Mouse (Mus musculus) thymus, adult 2 months (tissue): Measurements from ENCODE around the gene Uba7. TPM values are rescaled to one million over a fixed set of nuclear protein-coding genes. Genes with fewer than 3 reads are reported as not detected.
A peak's percentile ranks its signal among the peaks of the same experiment; 100 is the strongest.

Experiments used
- DNase-seq: peaks from one replicate; pipeline ENCODE4 v3.0.0; 2021
- H3K27ac ChIP-seq: fragments of 200-500 bp; 2 replicates; pipeline ENCODE4 v1.5.1; 2012; ENCODE audit warnings: low read length, control low read depth; ENCODE audit not compliant: control insufficient read depth, insufficient read depth
- H3K27me3 ChIP-seq: fragments of 200-500 bp; 2 replicates; pipeline ENCODE4 v1.6.1; 2012; ENCODE audit warnings: mild to moderate bottlenecking, low read length, moderate library complexity, mixed read lengths; ENCODE audit not compliant: control insufficient read depth, insufficient read depth
- H3K36me3 ChIP-seq: fragments of 200-500 bp; 2 replicates; pipeline ENCODE4 v1.6.1; 2012; ENCODE audit warnings: mild to moderate bottlenecking, low read length, moderate library complexity; ENCODE audit not compliant: control insufficient read depth, insufficient read depth
- H3K4me1 ChIP-seq: fragments of 200-500 bp; replicated peaks from 2 replicates; pipeline ENCODE4 v1.6.1; 2012; ENCODE audit warnings: low read length; ENCODE audit not compliant: control insufficient read depth, insufficient read depth
- H3K4me3 ChIP-seq: fragments of 200-500 bp; 2 replicates; pipeline ENCODE4 v1.5.1; 2012; ENCODE audit warnings: mild to moderate bottlenecking, low read length, control low read depth, moderate library complexity; ENCODE audit not compliant: control insufficient read depth, insufficient read depth
- CTCF ChIP-seq: fragments of 200-500 bp; IDR thresholded peaks from 2 replicates; pipeline ENCODE4 v1.5.1; 2012; ENCODE audit warnings: mild to moderate bottlenecking, control low read depth, low read length, moderate library complexity, borderline replicate concordance; ENCODE audit not compliant: control insufficient read depth, poor library complexity, insufficient read depth; ENCODE audit errors: extremely low read depth
- POLR2A ChIP-seq: fragments of 200-500 bp; IDR thresholded peaks from 2 replicates; pipeline ENCODE4 v1.6.1; 2012; ENCODE audit warnings: mild to moderate bottlenecking, low read length, control low read depth, moderate library complexity; ENCODE audit not compliant: control insufficient read depth, poor library complexity, insufficient read depth; ENCODE audit errors: extremely low read depth
- WGBS: fragments of 180-500 bp; shearing (Covaris S2); methylation state at CpG from one replicate; pipeline ENCODE4 v1.1.7; 2018; 5-methylcytosine and 5-hydroxymethylcytosine counted together
- polyA plus RNA-seq: library from polyadenylated mRNA; depleted of rRNA; stranded (reverse); fragments of >200 nt; gene quantifications from 2 replicates; pipeline ENCODE4 v1.2.3, GENCODE M21; 2012

Gene Uba7
- polyA plus RNA-seq, 1 experiment: 267 TPM

GRCm38 (mm10) chr9:107949184-107949921 is 26.0 kb upstream of the Uba7 start:
- H3K27ac ChIP-seq: no peak overlapping the region
- H3K4me1 ChIP-seq: peaks cover 8% of the 10 kb centered on the region; the same call in 1 of the 2 replicates
- DNase-seq: no peak
- no peak for TF ChIP-seq POLR2A
- TF ChIP-seq CTCF: no peak
- no peak overlapping the region for H3K4me3 ChIP-seq
- 86% methylated on average over 13 of the region's 13 CpGs for WGBS
- no peaks in the 10 kb centered on the region for H3K36me3 ChIP-seq
- no peaks in the 10 kb centered on the region for H3K27me3 ChIP-seq

- Histone ChIP-seq H3K36me3 (no peaks in the 10 kb centered on the region), H3K4me3 (peak within 1 kb of the TSS; percentile 65), H3K27ac (no peak within 1 kb of the TSS), H3K27me3 (no peaks in the 10 kb centered on the region), H3K4me1 (peaks cover 8% of the 10 kb centered on the region; the same call in 1 of the 2 replicates)
- DNase-seq: no peak
- WGBS: 86% methylated on average over 10 of the region's 10 CpGs
- TF ChIP-seq CTCF (no peak), POLR2A (no peak)
Observed at GRCm38 (mm10) chr9:107949922-107950235, 25.4 kb upstream of the Uba7 start, which contains the start of gene Traip. Traip (plus strand) TSS chr9:107950136.

GRCm38 (mm10) chr9:107950460-107951355 is 24.6 kb upstream of the Uba7 start:
- H3K27ac ChIP-seq: no peak overlapping the region
- TF ChIP-seq POLR2A: 0 out of 2 replicates have a peak, but pooled peaks have one; percentile 46
- no peak for TF ChIP-seq CTCF
- H3K36me3 ChIP-seq: no peaks in the 10 kb centered on the region
- peak; percentile 90 for DNase-seq
- H3K27me3 ChIP-seq: no peaks in the 10 kb centered on the region
- 17% methylated on average over 45 of the region's 45 CpGs for WGBS
- H3K4me1 ChIP-seq: peaks cover 8% of the 10 kb centered on the region; the same call in 1 of the 2 replicates
- peak overlapping the region; percentile 65 for H3K4me3 ChIP-seq

- no peaks in the 10 kb centered on the region for H3K27me3 ChIP-seq
- 96% methylated on average over 6 of the region's 6 CpGs for WGBS
- no peak for DNase-seq
- H3K27ac ChIP-seq: no peak overlapping the region
- no peak overlapping the region for H3K4me3 ChIP-seq
- H3K4me1 ChIP-seq: peaks cover 8% of the 10 kb centered on the region; the same call in 1 of the 2 replicates
- TF ChIP-seq CTCF: no peak
- TF ChIP-seq POLR2A: no peak
- H3K36me3 ChIP-seq: peaks cover 9% of the 10 kb centered on the region; the same call in 1 of the 2 replicates
Observed at GRCm38 (mm10) chr9:107955613-107956289, 19.6 kb upstream of the Uba7 start.

GRCm38 (mm10) chr9:107957141-107957540 is 18.2 kb upstream of the Uba7 start:
- Histone ChIP-seq H3K4me1 (no peaks in the 10 kb centered on the region), H3K4me3 (no peak overlapping the region), H3K27ac (no peak overlapping the region), H3K27me3 (no peaks in the 10 kb centered on the region), H3K36me3 (peaks cover 9% of the 10 kb centered on the region; the same call in 1 of the 2 replicates)
- no peak for DNase-seq
- 87% methylated on average over 6 of the region's 6 CpGs for WGBS
- TF ChIP-seq CTCF (no peak), POLR2A (no peak)

GRCm38 (mm10) chr9:107959896-107960295 is 15.4 kb upstream of the Uba7 start:
- TF ChIP-seq CTCF (no peak), POLR2A (no peak)
- 94% methylated on average over 6 of the region's 6 CpGs for WGBS
- H3K27me3 ChIP-seq: no peaks in the 10 kb centered on the region
- H3K4me1 ChIP-seq: no peaks in the 10 kb centered on the region
- H3K27ac ChIP-seq: no peak overlapping the region
- H3K36me3 ChIP-seq: peaks cover 9% of the 10 kb centered on the region; the same call in 1 of the 2 replicates
- DNase-seq: no peak
- no peak overlapping the region for H3K4me3 ChIP-seq
